Mouse (Mus musculus): ENCODE measurements around the gene Fosb. TPM values are rescaled to one million over a fixed set of nuclear protein-coding genes. Genes with fewer than 3 reads are reported as not detected.
"Not testable (repeated sequence)": the region's sequence is repeated elsewhere in the genome, so short reads cannot be mapped to it uniquely, and the experiment has no call there.

Fosb gene
- polyA plus RNA-seq, 1 experiment from 2014 or later, result 0.24 TPM

GRCm38 (mm10) chr7:19281680-19282304, 28.1 kb downstream of the Fosb start:
- H3K27ac ChIP-seq; H3K9me3 ChIP-seq; DNase-seq (ENCODE audit: low spot score); H3K36me3 ChIP-seq: not testable (repeated sequence)
- peaks cover 18% of the 10 kb centered on the region for H3K4me1 ChIP-seq
- peaks cover 70% of the 10 kb centered on the region for H3K27me3 ChIP-seq (ENCODE audit: insufficient read depth, poor library complexity, severe bottlenecking)
- peak overlapping the region; percentile 67 for H3K4me3 ChIP-seq
- 34% methylated on average over 6 of the region's 6 CpGs for WGBS

GRCm38 (mm10) chr7:19279581-19280114, 30.2 kb downstream of the Fosb start, which contains the start of gene Ppm1n:
Ppm1n (minus strand) TSS chr7:19280064.
- Histone ChIP-seq H3K27me3 (ENCODE audit: insufficient read depth, poor library complexity, severe bottlenecking) (peaks cover 70% of the 10 kb centered on the region), H3K9me3 (no peaks in the 10 kb centered on the region), H3K4me1 (peaks cover 18% of the 10 kb centered on the region), H3K4me3 (peak within 1 kb of the TSS; percentile 57), H3K36me3 (no peaks in the 10 kb centered on the region), H3K27ac (0 out of 2 replicates have a peak within 1 kb of the TSS, but pooled peaks have one; percentile 23)
- WGBS, result under 1% methylated on average over 46 of the region's 46 CpGs
- DNase-seq (ENCODE audit: low spot score), result no peak

- Histone ChIP-seq H3K27me3 (ENCODE audit: insufficient read depth, poor library complexity, severe bottlenecking) (peaks cover 67% of the 10 kb centered on the region), H3K9me3 (no peaks in the 10 kb centered on the region), H3K27ac (0 out of 2 replicates have a peak overlapping the region, but pooled peaks have one; percentile 23), H3K4me1 (peaks cover 18% of the 10 kb centered on the region), H3K36me3 (no peaks in the 10 kb centered on the region), H3K4me3 (peak overlapping the region; percentile 57)
- WGBS, result 3% methylated on average over 34 of the region's 34 CpGs
- no peak for DNase-seq (ENCODE audit: low spot score)
Measured at GRCm38 (mm10) chr7:19279052-19279451, 30.8 kb downstream of the Fosb start.

- DNase-seq (ENCODE audit: low spot score), result no peak
- Histone ChIP-seq H3K9me3 (no peaks in the 10 kb centered on the region), H3K27ac (no peak overlapping the region), H3K36me3 (no peaks in the 10 kb centered on the region), H3K4me3 (no peak overlapping the region), H3K4me1 (peaks cover 10% of the 10 kb centered on the region), H3K27me3 (ENCODE audit: insufficient read depth, poor library complexity, severe bottlenecking) (peaks cover 44% of the 10 kb centered on the region)
- WGBS, result 46% methylated on average over 4 of the region's 4 CpGs
Measured at GRCm38 (mm10) chr7:19276253-19276652, 33.6 kb downstream of the Fosb start.

- under 1% methylated on average over 34 of the region's 36 CpGs for WGBS
- H3K9me3 ChIP-seq, result no peaks in the 10 kb centered on the region
- peak overlapping the region; percentile 89 for H3K4me3 ChIP-seq
- peaks cover 11% of the 10 kb centered on the region for H3K36me3 ChIP-seq
- H3K4me1 ChIP-seq, result peaks cover 26% of the 10 kb centered on the region
- DNase-seq (ENCODE audit: low spot score), result peak; percentile 95
- H3K27me3 ChIP-seq (ENCODE audit: insufficient read depth, poor library complexity, severe bottlenecking), result peaks cover 5% of the 10 kb centered on the region; the same call in 1 of the 2 replicates
- peak overlapping the region; percentile 98 for H3K27ac ChIP-seq
Measured at GRCm38 (mm10) chr7:19272173-19272764, 37.6 kb downstream of the Fosb start.

- Histone ChIP-seq H3K4me3 (peak within 1 kb of the TSS; percentile 89), H3K36me3 (peaks cover 11% of the 10 kb centered on the region), H3K27me3 (ENCODE audit: insufficient read depth, poor library complexity, severe bottlenecking) (no peaks in the 10 kb centered on the region), H3K27ac (peak within 1 kb of the TSS; percentile 98), H3K9me3 (no peaks in the 10 kb centered on the region), H3K4me1 (peaks cover 34% of the 10 kb centered on the region)
- WGBS, result under 1% methylated on average over 61 of the region's 62 CpGs
- peak; percentile 94 for DNase-seq (ENCODE audit: low spot score)
Measured at GRCm38 (mm10) chr7:19271238-19272172, 38.3 kb downstream of the Fosb start, which contains the start of gene Vasp. Vasp (minus strand) TSS chr7:19271817.

GRCm38 (mm10) chr7:19270509-19271237, 39.2 kb downstream of the Fosb start:
- Histone ChIP-seq H3K9me3 (no peaks in the 10 kb centered on the region), H3K27me3 (ENCODE audit: insufficient read depth, poor library complexity, severe bottlenecking) (no peaks in the 10 kb centered on the region), H3K36me3 (peaks cover 20% of the 10 kb centered on the region), H3K4me1 (peaks cover 42% of the 10 kb centered on the region), H3K27ac (peak overlapping the region; percentile 98), H3K4me3 (peak overlapping the region; percentile 89)
- WGBS, result 0% methylated on average over 21 of the region's 21 CpGs
- peak; percentile 90 for DNase-seq (ENCODE audit: low spot score)

- peak; percentile 93 for DNase-seq (ENCODE audit: low spot score)
- WGBS, result under 1% methylated on average over 19 of the region's 19 CpGs
- Histone ChIP-seq H3K36me3 (peaks cover 26% of the 10 kb centered on the region), H3K27me3 (ENCODE audit: insufficient read depth, poor library complexity, severe bottlenecking) (no peaks in the 10 kb centered on the region), H3K4me3 (peak overlapping the region; percentile 89), H3K4me1 (peaks cover 50% of the 10 kb centered on the region), H3K9me3 (no peaks in the 10 kb centered on the region), H3K27ac (peak overlapping the region; percentile 98)
Measured at GRCm38 (mm10) chr7:19269721-19270441, 40.0 kb downstream of the Fosb start.

GRCm38 (mm10) chr7:19268993-19269681, 40.7 kb downstream of the Fosb start:
- no peak for DNase-seq (ENCODE audit: low spot score)
- no peaks in the 10 kb centered on the region for H3K27me3 ChIP-seq (ENCODE audit: insufficient read depth, poor library complexity, severe bottlenecking)
- H3K4me3 ChIP-seq, result peak overlapping the region; percentile 89
- peaks cover 57% of the 10 kb centered on the region for H3K4me1 ChIP-seq
- H3K27ac ChIP-seq, result peak overlapping the region; percentile 98
- H3K36me3 ChIP-seq, result peaks cover 33% of the 10 kb centered on the region
- no peaks in the 10 kb centered on the region for H3K9me3 ChIP-seq
- WGBS, result 38% methylated on average over 10 of the region's 10 CpGs

- WGBS, result 58% methylated on average over 10 of the region's 10 CpGs
- Histone ChIP-seq H3K27ac (peak overlapping the region; percentile 56; the same call in 1 of the 2 replicates), H3K4me1 (peaks cover 57% of the 10 kb centered on the region), H3K36me3 (peaks cover 54% of the 10 kb centered on the region), H3K27me3 (ENCODE audit: insufficient read depth, poor library complexity, severe bottlenecking) (no peaks in the 10 kb centered on the region), H3K4me3 (peak overlapping the region; percentile 27; the same call in 1 of the 2 replicates), H3K9me3 (no peaks in the 10 kb centered on the region)
- DNase-seq (ENCODE audit: low spot score), result no peak
Measured at GRCm38 (mm10) chr7:19267051-19267450, 42.8 kb downstream of the Fosb start.
